Mouse (Mus musculus): ENCODE results near the gene Dhx33. TPM values are rescaled to one million over a fixed set of nuclear protein-coding genes. Genes with fewer than 3 reads are reported as not detected.

The Dhx33 gene
- polyA plus RNA-seq, 1 experiment from 2014 or later: 15.7 TPM

- Histone ChIP-seq H3K4me3 (ENCODE audit: low read depth, low read length) (no peak overlapping the region), H3K27me3 (ENCODE audit: control insufficient read depth, insufficient read depth, low read depth, low read length) (no peaks in the 10 kb centered on the region), H3K27ac (ENCODE audit: low read length) (no peak overlapping the region), H3K36me3 (ENCODE audit: control insufficient read depth, insufficient read depth, low read length) (peaks cover 65% of the 10 kb centered on the region), H3K4me1 (ENCODE audit: control insufficient read depth, insufficient read depth, low read length) (no peaks in the 10 kb centered on the region), H3K4me2 (ENCODE audit: low read length) (no peak overlapping the region), H3K9ac (ENCODE audit: low read depth, low read length) (no peak overlapping the region), H3K9me3 (replicated peaks; ENCODE audit: control insufficient read depth, low read length, poor library complexity, severe bottlenecking) (no peaks in the 10 kb centered on the region)
- WGBS: 86% methylated on average over 4 of the region's 4 CpGs
- ATAC-seq: no peak
These were observed 59.1 kb downstream of the Dhx33 start for GRCm38 (mm10) chr11:70944935-70945817.

GRCm38 (mm10) chr11:70943651-70944050 is 60.6 kb downstream of the Dhx33 start:
- Histone ChIP-seq H3K36me3 (ENCODE audit: control insufficient read depth, insufficient read depth, low read length) (peaks cover 60% of the 10 kb centered on the region), H3K4me2 (ENCODE audit: low read length) (no peak overlapping the region), H3K4me1 (ENCODE audit: control insufficient read depth, insufficient read depth, low read length) (no peaks in the 10 kb centered on the region), H3K27me3 (ENCODE audit: control insufficient read depth, insufficient read depth, low read depth, low read length) (no peaks in the 10 kb centered on the region), H3K9ac (ENCODE audit: low read depth, low read length) (no peak overlapping the region), H3K27ac (ENCODE audit: low read length) (no peak overlapping the region), H3K4me3 (ENCODE audit: low read depth, low read length) (no peak overlapping the region), H3K9me3 (replicated peaks; ENCODE audit: control insufficient read depth, low read length, poor library complexity, severe bottlenecking) (no peaks in the 10 kb centered on the region)
- 94% methylated on average over 7 of the region's 7 CpGs for WGBS
- no peak for ATAC-seq

- Histone ChIP-seq H3K27ac (ENCODE audit: low read length) (no peak overlapping the region), H3K36me3 (ENCODE audit: control insufficient read depth, insufficient read depth, low read length) (peaks cover 56% of the 10 kb centered on the region), H3K4me2 (ENCODE audit: low read length) (no peak overlapping the region), H3K9me3 (replicated peaks; ENCODE audit: control insufficient read depth, low read length, poor library complexity, severe bottlenecking) (no peaks in the 10 kb centered on the region), H3K27me3 (ENCODE audit: control insufficient read depth, insufficient read depth, low read depth, low read length) (no peaks in the 10 kb centered on the region), H3K4me3 (ENCODE audit: low read depth, low read length) (no peak overlapping the region), H3K4me1 (ENCODE audit: control insufficient read depth, insufficient read depth, low read length) (no peaks in the 10 kb centered on the region), H3K9ac (ENCODE audit: low read depth, low read length) (no peak overlapping the region)
- no peak for ATAC-seq
- WGBS: 100% methylated on average over 1 of the region's 1 CpGs
These were observed 61.6 kb downstream of the Dhx33 start for GRCm38 (mm10) chr11:70942596-70942995.

- Histone ChIP-seq H3K4me3 (ENCODE audit: low read depth, low read length) (no peak overlapping the region), H3K27me3 (ENCODE audit: control insufficient read depth, insufficient read depth, low read depth, low read length) (no peaks in the 10 kb centered on the region), H3K36me3 (ENCODE audit: control insufficient read depth, insufficient read depth, low read length) (peaks cover 35% of the 10 kb centered on the region), H3K9me3 (replicated peaks; ENCODE audit: control insufficient read depth, low read length, poor library complexity, severe bottlenecking) (no peaks in the 10 kb centered on the region), H3K27ac (ENCODE audit: low read length) (no peak overlapping the region), H3K4me2 (ENCODE audit: low read length) (no peak overlapping the region), H3K9ac (ENCODE audit: low read depth, low read length) (no peak overlapping the region), H3K4me1 (ENCODE audit: control insufficient read depth, insufficient read depth, low read length) (no peaks in the 10 kb centered on the region)
- 85% methylated on average over 7 of the region's 7 CpGs for WGBS
- ATAC-seq: no peak
These were observed 68.9 kb downstream of the Dhx33 start for GRCm38 (mm10) chr11:70935316-70935715.

Other genes with a start within 250 kb of the Dhx33 start
- gene Zfp3, start 240.2 kb downstream of the Dhx33 start, polyA plus RNA-seq (2015; fragmentation: Nextera tagmentation; extraction: Ambion mirVana): 14.6 and 17.4 TPM in 2 replicates
- gene Scimp, start 191.9 kb downstream of the Dhx33 start, polyA plus RNA-seq (2015; fragmentation: Nextera tagmentation; extraction: Ambion mirVana): not detected in 2 replicates
- gene Rabep1, start 159.7 kb downstream of the Dhx33 start, polyA plus RNA-seq (2015; fragmentation: Nextera tagmentation; extraction: Ambion mirVana): 88.6 and 91.0 TPM in 2 replicates
- gene Nup88, start 34.5 kb downstream of the Dhx33 start, polyA plus RNA-seq (2015; fragmentation: Nextera tagmentation; extraction: Ambion mirVana): 120 and 122 TPM in 2 replicates
- 65.3 and 71.5 TPM in 2 replicates for gene Rpain, start 34.2 kb downstream of the Dhx33 start, polyA plus RNA-seq (2015; fragmentation: Nextera tagmentation; extraction: Ambion mirVana)
- gene C1qbp, start 21.4 kb downstream of the Dhx33 start, polyA plus RNA-seq (2015; fragmentation: Nextera tagmentation; extraction: Ambion mirVana): 170 and 175 TPM in 2 replicates
- 33.4 and 36.1 TPM in 2 replicates for gene Mis12, start 15.2 kb upstream of the Dhx33 start, polyA plus RNA-seq (2015; fragmentation: Nextera tagmentation; extraction: Ambion mirVana)
- 38.1 and 39.6 TPM in 2 replicates for gene Derl2, start 15.4 kb upstream of the Dhx33 start, polyA plus RNA-seq (2015; fragmentation: Nextera tagmentation; extraction: Ambion mirVana)
- gene 6330403K07Rik, start 29.1 kb upstream of the Dhx33 start, polyA plus RNA-seq (2015; fragmentation: Nextera tagmentation; extraction: Ambion mirVana): 729 and 758 TPM in 2 replicates
- gene Nlrp1a, start 140.3 kb upstream of the Dhx33 start, polyA plus RNA-seq (2015; fragmentation: Nextera tagmentation; extraction: Ambion mirVana): 0.07 and 0.08 TPM in 2 replicates
- not detected in 2 replicates for gene Nlrp1b, start 226.3 kb upstream of the Dhx33 start, polyA plus RNA-seq (2015; fragmentation: Nextera tagmentation; extraction: Ambion mirVana)